Mouse (Mus musculus) embryonic facial prominence, embryonic 14.5 days (tissue): ENCODE results near the gene 1700125H20Rik. TPM values are rescaled to one million over a fixed set of nuclear protein-coding genes. Genes with fewer than 3 reads are reported as not detected.
"Not testable (repeated sequence)": the region's sequence is repeated elsewhere in the genome, so short reads cannot be mapped to it uniquely, and the experiment has no call there.

Experiments
- ATAC-seq: fragments of 200-750 bp; cut with Nextera tagmentation; 2 replicates; pipeline ENCODE4 v1.8.0; 2017; ENCODE audit warnings: low read depth, moderate number of reproducible peaks, moderate TSS enrichment
- DNase-seq: peaks from one replicate; pipeline ENCODE4 v3.0.0-alpha.2; 2015; ENCODE audit warnings: low spot score
- H3K27ac ChIP-seq: fragments of 300-500 bp; sonication (generic); replicated peaks from 2 replicates; pipeline ENCODE4 v1.5.1; 2014; ENCODE audit warnings: low read depth, mild to moderate bottlenecking, low read length, moderate library complexity
- H3K27me3 ChIP-seq: fragments of 300-500 bp; sonication (generic); replicated peaks from 2 replicates; pipeline ENCODE4 v1.6.1; 2014; ENCODE audit warnings: low read length; ENCODE audit not compliant: control insufficient read depth, insufficient read depth
- H3K36me3 ChIP-seq: fragments of 300-500 bp; sonication (generic); 2 replicates; pipeline ENCODE4 v1.6.1; 2014; ENCODE audit warnings: low read length, mixed read lengths; ENCODE audit not compliant: control insufficient read depth, insufficient read depth
- H3K4me1 ChIP-seq: fragments of 300-500 bp; sonication (generic); 2 replicates; pipeline ENCODE4 v1.6.1; 2014; ENCODE audit warnings: antibody characterized with exemption, low read length; ENCODE audit not compliant: control insufficient read depth, insufficient read depth
- H3K4me2 ChIP-seq: fragments of 300-500 bp; sonication (generic); 2 replicates; pipeline ENCODE4 v1.6.1; 2014; ENCODE audit warnings: low read depth, mild to moderate bottlenecking, low read length, moderate library complexity, mixed read lengths
- H3K4me3 ChIP-seq: fragments of 300-500 bp; sonication (generic); 2 replicates; pipeline ENCODE4 v1.5.1; 2014; ENCODE audit warnings: low read depth, mild to moderate bottlenecking, low read length
- H3K9ac ChIP-seq: fragments of 300-500 bp; sonication (generic); 2 replicates; pipeline ENCODE4 v1.6.1; 2014; ENCODE audit warnings: low read depth, mild to moderate bottlenecking, low read length, moderate library complexity, mixed read lengths
- H3K9me3 ChIP-seq: fragments of 300-500 bp; sonication (generic); 2 replicates; pipeline ENCODE4 v1.6.1; 2016; ENCODE audit warnings: low read length; ENCODE audit not compliant: control insufficient read depth
- WGBS: fragments of 180-500 bp; shearing (Covaris S2); extraction: QIAGEN DNeasy Blood & Tissue Kit; methylation state at CpG from one replicate; pipeline ENCODE4 v1.1.7; 2014; 5-methylcytosine and 5-hydroxymethylcytosine counted together
- polyA plus RNA-seq: library from polyadenylated mRNA; unstranded; fragments of >200 nt; fragmentation: Nextera tagmentation; extraction: Ambion mirVana; gene quantifications from 2 replicates; pipeline ENCODE4 v1.2.1, GENCODE M21; 2014

The 1700125H20Rik gene
- polyA plus RNA-seq, 1 experiment from 2014 or later = 0.96 TPM

DNA sequence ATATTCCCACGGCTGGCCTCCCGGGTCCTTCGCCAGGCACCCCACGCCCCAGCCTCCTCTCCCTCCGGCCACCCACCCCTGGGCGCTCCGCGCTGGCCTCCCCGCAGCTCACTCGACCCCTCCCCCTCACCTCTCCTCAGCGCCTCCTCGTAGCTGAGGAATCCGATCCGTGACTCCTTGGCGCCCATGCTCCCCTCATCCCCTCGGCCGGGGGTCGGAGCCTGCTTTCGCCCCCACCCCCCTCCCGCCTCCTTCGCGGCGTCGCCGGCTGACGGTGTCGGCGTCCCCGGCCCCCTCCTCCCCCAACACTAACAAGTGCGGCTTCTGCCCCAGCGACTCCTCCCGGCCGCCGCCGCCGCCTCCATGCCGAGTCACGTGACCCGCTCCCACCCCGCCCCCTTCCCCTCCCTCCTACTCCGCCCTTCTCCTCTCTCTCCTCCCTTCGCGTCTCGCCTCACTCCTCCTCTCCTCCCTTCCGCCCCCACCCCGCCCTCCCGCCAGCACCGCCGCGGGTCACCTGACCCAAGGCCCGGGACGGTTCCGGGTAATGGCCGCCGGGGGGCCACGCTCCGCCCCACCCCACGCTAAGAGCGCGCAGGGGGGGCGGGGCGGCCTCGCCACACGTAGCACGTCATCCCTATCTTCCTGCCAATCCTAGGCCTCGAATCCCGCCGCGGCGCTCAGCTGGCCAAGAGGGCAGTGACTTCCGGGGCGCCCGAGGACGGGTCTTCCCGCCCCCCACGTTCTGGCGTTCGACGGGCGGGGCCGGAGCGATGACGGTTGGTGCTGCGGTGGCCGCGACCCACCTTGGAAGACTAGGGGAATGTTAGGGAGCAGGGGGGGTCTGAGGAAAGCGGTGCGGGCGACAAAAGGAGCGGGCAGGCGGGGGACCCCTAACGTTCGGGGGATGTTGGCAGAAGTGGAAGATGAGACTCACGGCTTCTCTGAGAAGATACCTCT lies 30.3 kb upstream of the 1700125H20Rik start, which contains the start of gene Usp32:
TSS of gene Usp32 (minus strand) at position 581 of the 960 bp plus-strand sequence.
- ATAC-seq = peak; percentile 98
- 1% methylated on average over 61 of the region's 94 CpGs for WGBS

DNA sequence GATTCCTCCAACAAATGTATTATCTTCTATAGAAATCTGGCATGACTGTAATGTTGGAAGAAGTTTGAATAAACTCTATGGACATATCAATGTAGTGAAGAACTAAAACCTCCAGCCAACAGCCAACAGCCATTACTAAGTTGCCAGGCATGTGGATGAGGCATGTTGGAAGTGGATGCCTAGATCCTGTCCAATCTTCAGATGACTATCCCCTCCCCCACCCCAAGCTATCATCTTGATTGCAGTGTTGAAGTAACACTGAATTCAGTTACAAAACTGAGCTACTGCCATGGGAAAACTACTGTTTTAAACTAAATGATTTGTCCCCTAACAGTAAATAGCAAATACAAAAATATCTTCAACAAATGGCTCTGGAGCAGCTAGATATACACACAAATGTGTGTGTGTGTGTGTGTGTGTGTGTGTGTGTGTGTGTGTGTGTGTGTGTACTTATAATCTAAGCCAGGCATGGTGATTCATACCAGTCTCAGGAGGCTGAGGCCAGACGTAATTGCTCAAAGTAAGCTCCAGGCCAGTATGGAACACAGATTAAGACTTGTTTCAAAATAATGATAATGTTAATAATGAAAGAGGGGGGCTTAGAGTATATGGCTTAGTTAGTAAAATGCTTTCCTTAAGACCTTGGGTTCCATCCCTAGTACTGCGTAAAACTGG lies 17.8 kb upstream of the 1700125H20Rik start:
- H3K9ac ChIP-seq = no peak overlapping the region
- WGBS = 76% methylated on average over 2 of the region's 2 CpGs
- no peak overlapping the region for H3K4me3 ChIP-seq
- no peaks in the 10 kb centered on the region for H3K4me1 ChIP-seq
- no peak overlapping the region for H3K27ac ChIP-seq
- no peak for DNase-seq
- no peaks in the 10 kb centered on the region for H3K27me3 ChIP-seq
- H3K4me2 ChIP-seq = no peak overlapping the region
- no peaks in the 10 kb centered on the region for H3K9me3 ChIP-seq
- no peaks in the 10 kb centered on the region for H3K36me3 ChIP-seq
- no peak for ATAC-seq

More for the DNA sequence above, 30.3 kb upstream of the 1700125H20Rik start, which contains the start of gene Usp32:
- Histone ChIP-seq H3K4me2 (peak within 1 kb of the TSS; percentile 76), H3K27me3 (no peaks in the 10 kb centered on the region), H3K27ac (peak within 1 kb of the TSS; percentile 84), H3K4me1 (peaks cover 10% of the 10 kb centered on the region), H3K36me3 (no peaks in the 10 kb centered on the region), H3K9me3 (no peaks in the 10 kb centered on the region), H3K4me3 (peak within 1 kb of the TSS; percentile 89), H3K9ac (peak within 1 kb of the TSS; percentile 83)
- DNase-seq = peak; percentile 98

DNA sequence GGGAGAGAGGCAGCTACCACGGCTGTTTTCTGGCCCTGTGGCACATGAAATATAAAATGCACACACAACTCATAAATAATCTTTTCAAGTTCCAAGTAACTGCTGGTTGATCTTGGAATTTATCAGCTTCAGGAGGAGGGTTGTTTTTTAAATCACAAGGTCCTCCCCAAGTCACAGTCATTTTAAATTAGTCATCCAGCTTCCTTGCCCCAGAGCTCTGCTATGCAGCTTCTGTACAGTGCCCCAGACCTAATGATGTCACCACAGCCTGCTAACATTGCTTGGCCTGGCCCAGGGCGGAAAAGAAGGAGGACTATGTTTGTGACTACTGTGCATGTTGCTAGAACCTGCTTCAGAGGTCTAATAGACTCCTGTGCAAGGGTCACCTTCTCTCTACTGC lies 12.9 kb upstream of the 1700125H20Rik start:
- Histone ChIP-seq H3K4me3 (no peak overlapping the region), H3K4me2 (no peak overlapping the region), H3K9ac (no peak overlapping the region), H3K27me3 (no peaks in the 10 kb centered on the region), H3K9me3 (no peaks in the 10 kb centered on the region), H3K27ac (no peak overlapping the region), H3K36me3 (no peaks in the 10 kb centered on the region), H3K4me1 (no peaks in the 10 kb centered on the region)
- ATAC-seq (no peak), DNase-seq (no peak)
- 48% methylated on average over 2 of the region's 2 CpGs for WGBS

DNA sequence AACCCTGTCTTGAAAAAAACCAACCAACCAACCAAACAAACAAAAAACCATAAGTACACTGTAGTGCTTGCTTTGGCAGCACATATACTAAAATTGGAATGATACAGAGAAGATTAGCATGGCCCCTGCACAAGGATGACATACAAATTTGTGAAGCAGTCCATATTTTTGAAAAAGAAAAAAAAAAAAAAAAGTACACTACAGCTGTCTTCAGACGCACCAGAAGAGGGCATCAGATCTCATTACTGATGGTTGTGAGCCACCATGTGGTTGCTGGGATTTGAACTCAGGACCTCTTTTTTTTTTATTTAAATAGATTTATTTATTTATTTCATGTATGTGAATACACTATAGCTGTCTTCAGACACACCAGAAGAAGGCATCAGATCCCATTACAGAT lies 7.2 kb upstream of the 1700125H20Rik start:
- H3K4me2 ChIP-seq, H3K36me3 ChIP-seq, H3K27me3 ChIP-seq, H3K27ac ChIP-seq, H3K4me1 ChIP-seq, H3K9ac ChIP-seq, H3K4me3 ChIP-seq, ATAC-seq, H3K9me3 ChIP-seq, DNase-seq: not testable (repeated sequence)
- WGBS = 83% methylated on average over 1 of the region's 1 CpGs

DNA sequence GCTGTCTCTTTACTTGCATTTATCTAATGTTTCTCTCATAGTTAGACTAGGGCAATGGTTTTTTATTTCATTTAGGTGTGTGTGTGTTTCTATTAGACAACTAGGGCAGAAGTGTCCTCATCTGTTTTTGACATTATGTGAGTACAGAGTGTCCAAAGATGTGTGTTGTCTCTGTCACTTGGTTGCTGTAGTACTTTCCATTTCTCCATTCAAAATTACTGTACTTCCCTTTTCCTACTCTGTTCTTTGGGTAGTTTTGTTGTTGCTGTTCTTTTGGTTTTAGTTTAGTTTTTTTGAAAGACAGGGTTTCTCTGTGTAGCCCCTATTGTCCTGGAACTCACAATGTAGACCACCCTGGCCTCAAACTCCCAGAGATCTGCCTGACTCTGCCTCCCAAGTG lies 5.8 kb upstream of the 1700125H20Rik start:
- H3K27ac ChIP-seq = no peak overlapping the region
- ATAC-seq (no peak), DNase-seq (no peak)
- no peaks in the 10 kb centered on the region for H3K36me3 ChIP-seq
- no peak overlapping the region for H3K9ac ChIP-seq
- H3K27me3 ChIP-seq = no peaks in the 10 kb centered on the region
- no peaks in the 10 kb centered on the region for H3K4me1 ChIP-seq
- H3K4me2 ChIP-seq = no peak overlapping the region
- no peaks in the 10 kb centered on the region for H3K9me3 ChIP-seq
- no peak overlapping the region for H3K4me3 ChIP-seq

DNA sequence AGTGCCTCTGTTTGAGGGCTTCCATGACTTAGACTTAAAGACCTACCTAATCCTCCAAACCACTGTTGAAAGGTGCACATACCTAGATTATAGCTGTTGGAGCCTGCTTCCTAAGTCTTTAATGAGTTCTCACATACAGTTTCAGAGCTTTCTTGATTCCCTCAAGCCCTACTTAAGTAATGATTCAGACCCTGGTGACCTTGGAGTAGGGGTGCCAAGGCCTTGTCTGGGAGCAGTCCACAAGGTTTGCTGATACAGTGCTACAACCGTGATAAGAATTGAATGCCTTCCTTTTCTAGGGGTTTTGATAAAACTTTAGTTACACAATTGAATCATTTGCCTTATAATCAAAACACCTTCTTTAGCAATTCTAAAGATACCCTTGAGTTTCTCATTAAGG lies 2.7 kb upstream of the 1700125H20Rik start:
- Histone ChIP-seq H3K36me3 (no peaks in the 10 kb centered on the region), H3K4me2 (no peak overlapping the region), H3K4me1 (no peaks in the 10 kb centered on the region; the same call in 1 of the 2 replicates), H3K9me3 (no peaks in the 10 kb centered on the region), H3K27me3 (no peaks in the 10 kb centered on the region), H3K9ac (no peak overlapping the region), H3K27ac (no peak overlapping the region), H3K4me3 (no peak overlapping the region)
- WGBS = 78% methylated on average over 1 of the region's 1 CpGs
- DNase-seq (no peak), ATAC-seq (no peak)

DNA sequence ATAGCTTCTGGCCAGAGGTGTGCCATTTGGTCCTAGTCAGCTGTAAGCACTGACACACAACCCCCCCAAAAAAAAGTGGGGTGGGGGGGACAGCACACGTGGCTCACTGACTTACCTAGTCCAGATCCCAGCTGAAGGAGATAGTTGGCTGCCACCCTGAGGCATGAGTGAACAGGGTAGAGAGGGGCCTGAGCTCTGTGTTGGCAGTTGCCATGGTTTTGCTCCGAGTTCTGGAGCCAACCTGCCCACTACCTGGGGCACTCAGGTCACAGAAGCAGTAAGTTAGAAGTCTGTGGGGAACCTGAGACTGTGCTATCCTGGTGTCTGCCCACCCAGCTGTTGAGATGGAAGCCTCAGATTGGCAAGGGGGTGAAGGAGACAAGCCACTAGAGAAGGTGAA lies 629 bp downstream of the 1700125H20Rik start:
- 0 out of 2 replicates have a peak overlapping the region, but pooled peaks have one; percentile 61 for H3K9ac ChIP-seq
- H3K4me2 ChIP-seq = no peak overlapping the region

DNA sequence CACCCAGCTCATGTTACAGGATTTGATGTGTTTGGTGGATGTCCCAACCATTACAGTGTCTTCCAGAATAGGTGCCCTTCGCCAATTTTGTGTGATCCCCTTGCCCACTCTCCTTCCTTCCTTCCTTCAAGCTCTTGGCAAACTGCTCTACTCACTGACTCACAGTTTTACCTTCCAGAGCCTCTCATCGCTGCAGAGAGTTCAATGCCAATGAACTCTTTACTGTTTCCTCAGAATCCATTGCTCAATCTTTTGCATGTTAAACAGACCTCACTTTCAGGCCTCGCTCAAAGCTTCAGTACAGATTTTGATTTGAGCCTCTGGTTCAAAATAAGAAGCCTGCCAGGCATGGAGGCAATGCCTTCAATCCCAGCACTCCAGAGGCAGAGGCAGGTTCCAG lies 5.7 kb downstream of the 1700125H20Rik start:
- Histone ChIP-seq H3K36me3 (no peaks in the 10 kb centered on the region), H3K27me3 (no peaks in the 10 kb centered on the region), H3K9me3 (no peaks in the 10 kb centered on the region), H3K4me1 (no peaks in the 10 kb centered on the region; the same call in 1 of the 2 replicates), H3K9ac (no peak overlapping the region), H3K27ac (no peak overlapping the region), H3K4me2 (no peak overlapping the region), H3K4me3 (no peak overlapping the region)
- 74% methylated on average over 3 of the region's 3 CpGs for WGBS
- ATAC-seq (no peak), DNase-seq (no peak)

More for the DNA sequence above, 629 bp downstream of the 1700125H20Rik start:
- DNase-seq (no peak), ATAC-seq (no peak)
- WGBS = 52% methylated on average over 2 of the region's 2 CpGs
- no peaks in the 10 kb centered on the region for H3K9me3 ChIP-seq
- H3K27me3 ChIP-seq = no peaks in the 10 kb centered on the region
- H3K27ac ChIP-seq = no peak overlapping the region
- H3K36me3 ChIP-seq = no peaks in the 10 kb centered on the region
- H3K4me3 ChIP-seq = no peak overlapping the region
- H3K4me1 ChIP-seq = no peaks in the 10 kb centered on the region; the same call in 1 of the 2 replicates
